8 mouse cellular contexts compared by ENCODE assay signal in the genomic region with DNA sequence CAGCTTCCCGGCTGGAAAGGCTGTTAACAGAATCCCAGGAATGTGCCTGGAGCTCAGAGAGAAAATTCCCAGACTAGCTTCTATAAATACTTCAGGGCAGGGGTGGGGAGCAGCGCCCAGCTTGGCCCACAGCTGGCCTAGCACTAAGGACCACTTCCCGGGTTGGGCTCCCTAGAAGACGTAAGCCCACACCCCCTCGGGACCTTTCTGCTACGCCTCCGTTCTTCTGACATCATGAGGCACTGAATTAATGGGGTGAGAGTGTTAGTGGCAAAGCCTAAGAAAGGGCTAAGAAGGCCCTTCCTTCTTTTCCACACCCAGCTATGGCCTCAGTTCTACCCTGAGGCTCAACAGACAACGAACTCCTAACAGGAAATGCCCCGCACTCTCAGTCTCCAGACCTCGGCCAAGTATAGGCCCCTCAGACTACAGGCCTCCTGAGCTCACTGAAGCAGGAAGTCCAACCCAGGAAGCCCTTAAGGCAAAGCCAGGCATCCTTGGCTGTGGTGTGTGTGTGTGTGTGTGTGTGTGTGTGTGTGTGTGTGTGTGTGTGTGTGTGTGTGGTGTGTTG. TPM values are rescaled to one million over a fixed set of nuclear protein-coding genes. Genes with fewer than 3 reads are reported as not detected.
A peak's percentile ranks its signal among the peaks of the same experiment; 100 is the strongest.
DNase-seq lines count a peak whose midpoint lies in the region; ATAC-seq lines count a peak whose summit lies in the region.

No protein-coding gene starts in this region.

- H3K27me3 ChIP-seq in midbrain, embryonic 10.5 days (ENCODE audit: low read depth, poor library complexity, severe bottlenecking) = no peaks in the 10 kb centered on the region
- H3K27me3 ChIP-seq in midbrain, embryonic 13.5 days = no peaks in the 10 kb centered on the region
- H3K27me3 ChIP-seq in limb, embryonic 12.5 days = no peaks in the 10 kb centered on the region
- no peaks in the 10 kb centered on the region for H3K27me3 ChIP-seq in stomach, embryonic 14.5 days (ENCODE audit: control insufficient read depth, insufficient read depth, low read length)
- no peaks in the 10 kb centered on the region for H3K27me3 ChIP-seq in forebrain, embryonic 16.5 days (replicated peaks; ENCODE audit: control insufficient read depth, insufficient read depth, low read length)

- no peak overlapping the region for H3K4me2 ChIP-seq in midbrain, embryonic 13.5 days (replicated peaks)
- H3K4me2 ChIP-seq in limb, embryonic 12.5 days = no peak overlapping the region
- H3K4me2 ChIP-seq in stomach, embryonic 14.5 days (replicated peaks; ENCODE audit: low read depth, low read length) = no peak overlapping the region
- no peak overlapping the region for H3K4me2 ChIP-seq in forebrain, embryonic 16.5 days (ENCODE audit: low read length)

- peak overlapping the region; percentile 77 for H3K27ac ChIP-seq in midbrain, embryonic 10.5 days (replicated peaks)
- no peak overlapping the region for H3K27ac ChIP-seq in midbrain, embryonic 13.5 days
- peak overlapping the region; percentile 85 for H3K27ac ChIP-seq in limb, embryonic 12.5 days
- peak overlapping the region; percentile 80 for H3K27ac ChIP-seq in stomach, embryonic 14.5 days (ENCODE audit: low read length)
- no peak overlapping the region for H3K27ac ChIP-seq in forebrain, embryonic 16.5 days (ENCODE audit: low read length)

- no peak for ATAC-seq in midbrain, embryonic 13.5 days
- ATAC-seq in limb, embryonic 12.5 days (ENCODE audit: insufficient number of reproducible peaks, insufficient read depth, low FRiP score, low TSS enrichment, low read depth) = peak; percentile 48; the same call in 1 of the 2 replicates
- peak; percentile 39; the same call in 1 of the 2 replicates for ATAC-seq in stomach, embryonic 14.5 days (ENCODE audit: insufficient number of reproducible peaks, insufficient read depth, low FRiP score, low read depth)
- ATAC-seq in forebrain, embryonic 16.5 days = no peak

- no peak overlapping the region for H3K4me3 ChIP-seq in midbrain, embryonic 10.5 days
- H3K4me3 ChIP-seq in midbrain, embryonic 13.5 days (replicated peaks) = no peak overlapping the region
- H3K4me3 ChIP-seq in limb, embryonic 12.5 days (replicated peaks) = no peak overlapping the region
- no peak overlapping the region for H3K4me3 ChIP-seq in stomach, embryonic 14.5 days (ENCODE audit: low read depth, low read length)
- H3K4me3 ChIP-seq in forebrain, embryonic 16.5 days (replicated peaks; ENCODE audit: low read length) = no peak overlapping the region

- 64% methylated on average over 10 of the region's 10 CpGs for WGBS in midbrain, embryonic 10.5 days
- 69% methylated on average over 10 of the region's 10 CpGs for WGBS in midbrain, embryonic 13.5 days
- 15% methylated on average over 10 of the region's 10 CpGs for whole genome bisulfite sequencing in limb, embryonic 12.5 days
- 25% methylated on average over 10 of the region's 10 CpGs for WGBS in stomach, embryonic 14.5 days
- WGBS in forebrain, embryonic 16.5 days = 77% methylated on average over 10 of the region's 10 CpGs

- peaks cover 62% of the 10 kb centered on the region for H3K4me1 ChIP-seq in midbrain, embryonic 10.5 days
- peaks cover 56% of the 10 kb centered on the region for H3K4me1 ChIP-seq in midbrain, embryonic 13.5 days (replicated peaks)
- H3K4me1 ChIP-seq in limb, embryonic 12.5 days (replicated peaks) = peaks cover 65% of the 10 kb centered on the region
- H3K4me1 ChIP-seq in stomach, embryonic 14.5 days (ENCODE audit: control insufficient read depth, insufficient read depth, low read length) = peaks cover 42% of the 10 kb centered on the region
- peaks cover 41% of the 10 kb centered on the region for H3K4me1 ChIP-seq in forebrain, embryonic 16.5 days (replicated peaks; ENCODE audit: control insufficient read depth, insufficient read depth, low read length)

- H3K9me3 ChIP-seq in midbrain, embryonic 10.5 days (replicated peaks) = no peaks in the 10 kb centered on the region
- H3K9me3 ChIP-seq in midbrain, embryonic 13.5 days = no peaks in the 10 kb centered on the region
- no peaks in the 10 kb centered on the region for H3K9me3 ChIP-seq in limb, embryonic 12.5 days
- no peaks in the 10 kb centered on the region for H3K9me3 ChIP-seq in stomach, embryonic 14.5 days (ENCODE audit: control insufficient read depth, low read depth, low read length)
- no peaks in the 10 kb centered on the region for H3K9me3 ChIP-seq in forebrain, embryonic 16.5 days (ENCODE audit: control insufficient read depth, low read length)

- H3K36me3 ChIP-seq in midbrain, embryonic 10.5 days = no peaks in the 10 kb centered on the region
- no peaks in the 10 kb centered on the region for H3K36me3 ChIP-seq in midbrain, embryonic 13.5 days
- no peaks in the 10 kb centered on the region for H3K36me3 ChIP-seq in limb, embryonic 12.5 days
- H3K36me3 ChIP-seq in stomach, embryonic 14.5 days (ENCODE audit: control insufficient read depth, insufficient read depth, low read length) = no peaks in the 10 kb centered on the region
- no peaks in the 10 kb centered on the region for H3K36me3 ChIP-seq in forebrain, embryonic 16.5 days (ENCODE audit: control insufficient read depth, insufficient read depth)

- H3K9ac ChIP-seq in midbrain, embryonic 13.5 days (replicated peaks) = no peak overlapping the region
- no peak overlapping the region for H3K9ac ChIP-seq in limb, embryonic 12.5 days (replicated peaks)
- H3K9ac ChIP-seq in stomach, embryonic 14.5 days (replicated peaks; ENCODE audit: low read depth, low read length) = no peak overlapping the region
- no peak overlapping the region for H3K9ac ChIP-seq in forebrain, embryonic 16.5 days (replicated peaks; ENCODE audit: low read depth, low read length)

- DNase-seq in midbrain, embryonic 10.5 days (ENCODE audit: low spot score) = no peak
- peak; percentile 68 for DNase-seq in forelimb bud, embryonic 11.5 days (ENCODE audit: low read depth, low spot score)
- no peak for DNase-seq in natural killer cell, adult 2 months (ENCODE audit: low spot score in 2 of 2)
- DNase-seq in layer of hippocampus, adult 18-20 months (ENCODE audit: low spot score in 2 of 2) = no peak

RNA-seq across cellular contexts. Expression of a gene that starts 51.5 kb away (rescaled TPM):
- not detected in 2 replicates for polyA plus RNA-seq in midbrain, embryonic 10.5 days (2016; fragmentation: Nextera tagmentation; extraction: Ambion mirVana)
- polyA plus RNA-seq in midbrain, embryonic 13.5 days (2015; fragmentation: Nextera tagmentation; extraction: Ambion mirVana) = 0.37 TPM in 1 of 2 replicates, not detected in the other
- polyA plus RNA-seq in limb, embryonic 12.5 days (2016; fragmentation: Nextera tagmentation; extraction: Ambion mirVana) = not detected in 2 replicates
- not detected in 2 replicates for polyA plus RNA-seq in stomach, embryonic 14.5 days (2014; fragmentation: Nextera tagmentation; extraction: Ambion mirVana)
- polyA plus RNA-seq in forebrain, embryonic 16.5 days (2015; fragmentation: Nextera tagmentation; extraction: Ambion mirVana) = not detected in 2 replicates
- not detected for total RNA-seq in layer of hippocampus, adult 18-20 months (2021)

Comparison
In these comparisons a context has a peak if more than half of its experiments do, and no peak if none do; other contexts are left out.
1. H3K27ac ChIP-seq: peak in midbrain, embryonic 10.5 days (single experiment), limb, embryonic 12.5 days (single experiment) and stomach, embryonic 14.5 days (single experiment); none in midbrain, embryonic 13.5 days (single experiment) and forebrain, embryonic 16.5 days (single experiment).
2. ATAC-seq: peak in limb, embryonic 12.5 days (single experiment) and stomach, embryonic 14.5 days (single experiment); none in midbrain, embryonic 13.5 days (single experiment) and forebrain, embryonic 16.5 days (single experiment).